Mouse (Mus musculus) brain, embryonic 14.5 days (tissue): Measurements from ENCODE around the gene Bag1.

Experiments
- CTCF ChIP-seq: fragments of 200-500 bp; IDR thresholded peaks from 2 replicates; pipeline ENCODE4 v1.5.1; 2012; ENCODE audit warnings: inconsistent platforms, mild to moderate bottlenecking, moderate library complexity, borderline replicate concordance; ENCODE audit not compliant: insufficient read depth, insufficient read length; ENCODE audit errors: extremely low read depth
- POLR2A ChIP-seq: fragments of 200-500 bp; IDR thresholded peaks from 2 replicates; pipeline ENCODE4 v1.6.1; 2012; ENCODE audit warnings: mild to moderate bottlenecking, inconsistent platforms, borderline replicate concordance; ENCODE audit not compliant: poor library complexity, insufficient read depth, insufficient read length, severe bottlenecking; ENCODE audit errors: extremely low read depth

DNA sequence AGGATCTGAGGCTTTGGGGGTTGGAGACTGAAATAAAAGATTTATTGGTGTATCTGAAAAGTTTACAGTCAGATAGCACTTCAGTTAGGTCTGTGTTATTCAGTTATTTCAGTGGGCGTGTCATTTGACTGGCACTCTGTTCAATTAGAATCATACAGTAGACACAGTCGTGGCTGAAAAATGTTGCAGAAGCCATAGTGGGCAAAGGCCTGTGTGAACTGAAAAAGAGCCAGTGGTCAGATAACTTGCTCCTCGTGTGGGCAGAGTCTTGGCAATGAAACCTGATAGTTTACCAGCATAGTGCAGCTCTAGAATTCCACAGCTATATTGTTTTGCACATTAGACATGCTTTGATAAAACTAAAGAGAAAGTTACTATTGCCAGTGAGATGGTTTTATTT lies 34.4 kb upstream of the Bag1 start:
- TF ChIP-seq POLR2A (no peak), CTCF (no peak)
